Comparison of ENCODE assay signal across 14 mouse cellular contexts in the genomic region with DNA sequence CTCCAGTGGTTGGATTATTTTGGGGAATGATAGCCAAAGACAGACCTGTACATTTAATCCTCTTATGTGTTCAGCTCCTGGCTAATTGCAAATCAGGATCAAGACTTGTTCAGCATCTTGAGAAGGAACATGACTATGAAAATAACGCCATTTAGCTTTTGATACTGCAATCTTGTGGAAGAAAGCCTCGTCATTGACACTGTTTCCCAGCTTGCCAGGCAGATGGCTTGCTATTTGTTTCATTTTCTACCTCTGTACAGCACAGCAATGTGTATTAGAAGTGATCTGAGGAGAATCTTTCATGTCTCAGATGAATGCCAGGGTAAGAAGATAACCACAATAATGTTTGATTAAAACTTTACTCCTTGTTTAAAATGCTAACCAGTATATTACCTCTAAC.
"Had no signal": no experiment of that assay in that cellular context is flagged by ENCODE, and none has a peak within 500 bp of the region (broad histone marks: within the 10 kb centered on the region; RNA-seq: fewer than 3 reads in every experiment).

No protein-coding gene starts in this region.

- DNase-seq: kidney, adult 2 months; kidney, postnatal 10 days; kidney, postnatal 36 days; left cerebral cortex, postnatal 4 days; liver, postnatal 0 days; lung, embryonic 14.5 days; thymus, adult 18-20 months; thymus, postnatal 36 days had no signal

- H3K27ac ChIP-seq: kidney, embryonic 15.5 days; limb, embryonic 12.5 days; limb, embryonic 15.5 days; liver, embryonic 14.5 days; macrophage; midbrain, embryonic 13.5 days had no signal

- H3K4me3 ChIP-seq: kidney, embryonic 15.5 days; limb, embryonic 12.5 days; limb, embryonic 15.5 days; midbrain, embryonic 13.5 days had no signal
